Mouse (Mus musculus): ENCODE results near the gene Dnmt3c. TPM values are rescaled to one million over a fixed set of nuclear protein-coding genes. Genes with fewer than 3 reads are reported as not detected.
"Not testable (repeated sequence)": the region's sequence is repeated elsewhere in the genome, so short reads cannot be mapped to it uniquely, and the experiment has no call there.

Dnmt3c gene
- polyA plus RNA-seq, 1 experiment from 2014 or later, result not detected

- 93% methylated on average over 6 of the region's 6 CpGs for WGBS
- H3K27me3 ChIP-seq (replicated peaks; ENCODE audit: low read depth, poor library complexity, severe bottlenecking), result no peaks in the 10 kb centered on the region
- no peak for DNase-seq (ENCODE audit: low spot score)
- H3K4me1 ChIP-seq, result no peaks in the 10 kb centered on the region
- peaks cover 83% of the 10 kb centered on the region for H3K36me3 ChIP-seq (replicated peaks)
- no peaks in the 10 kb centered on the region for H3K9me3 ChIP-seq
- no peak overlapping the region for H3K27ac ChIP-seq (replicated peaks)
- no peak overlapping the region for H3K4me3 ChIP-seq
These were observed 19.5 kb upstream of the Dnmt3c start for GRCm38 (mm10) chr2:153676944-153677343.

GRCm38 (mm10) chr2:153677550-153677949 lies 18.9 kb upstream of the Dnmt3c start:
- H3K4me1 ChIP-seq, result no peaks in the 10 kb centered on the region
- 89% methylated on average over 7 of the region's 7 CpGs for WGBS
- peaks cover 83% of the 10 kb centered on the region for H3K36me3 ChIP-seq (replicated peaks)

GRCm38 (mm10) chr2:153679959-153680358 lies 16.5 kb upstream of the Dnmt3c start:
- no peak overlapping the region for H3K4me3 ChIP-seq
- no peaks in the 10 kb centered on the region for H3K9me3 ChIP-seq
- no peak overlapping the region for H3K27ac ChIP-seq (replicated peaks)
- DNase-seq (ENCODE audit: low spot score), result no peak
- no peaks in the 10 kb centered on the region for H3K4me1 ChIP-seq
- no peaks in the 10 kb centered on the region for H3K27me3 ChIP-seq (replicated peaks; ENCODE audit: low read depth, poor library complexity, severe bottlenecking)
- 93% methylated on average over 1 of the region's 1 CpGs for WGBS
- peaks cover 72% of the 10 kb centered on the region for H3K36me3 ChIP-seq (replicated peaks)

More at GRCm38 (mm10) chr2:153677550-153677949, 18.9 kb upstream of the Dnmt3c start:
- H3K27me3 ChIP-seq (replicated peaks; ENCODE audit: low read depth, poor library complexity, severe bottlenecking), result no peaks in the 10 kb centered on the region
- H3K4me3 ChIP-seq, result no peak overlapping the region
- H3K27ac ChIP-seq (replicated peaks), result no peak overlapping the region
- no peaks in the 10 kb centered on the region for H3K9me3 ChIP-seq
- no peak for DNase-seq (ENCODE audit: low spot score)

GRCm38 (mm10) chr2:153693413-153693812 lies 3.0 kb upstream of the Dnmt3c start:
- not testable (repeated sequence) for H3K36me3 ChIP-seq (replicated peaks); H3K27me3 ChIP-seq (replicated peaks; ENCODE audit: low read depth, poor library complexity, severe bottlenecking); H3K4me3 ChIP-seq; H3K4me1 ChIP-seq; H3K27ac ChIP-seq (replicated peaks); DNase-seq (ENCODE audit: low spot score); H3K9me3 ChIP-seq
- 89% methylated on average over 7 of the region's 7 CpGs for WGBS

GRCm38 (mm10) chr2:153694462-153695085 lies 1.9 kb upstream of the Dnmt3c start:
- 64% methylated on average over 19 of the region's 19 CpGs for WGBS
- H3K4me3 ChIP-seq, result no peak overlapping the region
- H3K36me3 ChIP-seq (replicated peaks), result no peaks in the 10 kb centered on the region
- H3K27me3 ChIP-seq (replicated peaks; ENCODE audit: low read depth, poor library complexity, severe bottlenecking), result no peaks in the 10 kb centered on the region
- DNase-seq (ENCODE audit: low spot score), result peak; percentile 52
- H3K9me3 ChIP-seq, result no peaks in the 10 kb centered on the region
- no peaks in the 10 kb centered on the region for H3K4me1 ChIP-seq
- H3K27ac ChIP-seq (replicated peaks), result no peak overlapping the region

GRCm38 (mm10) chr2:153703389-153703788 lies 6.9 kb downstream of the Dnmt3c start:
- no peaks in the 10 kb centered on the region for H3K9me3 ChIP-seq
- WGBS, result 37% methylated on average over 6 of the region's 6 CpGs
- peak; percentile 11 for DNase-seq (ENCODE audit: low spot score)

GRCm38 (mm10) chr2:153710701-153711330 lies 14.4 kb downstream of the Dnmt3c start:
- Histone ChIP-seq H3K9me3 (no peaks in the 10 kb centered on the region), H3K27me3 (replicated peaks; ENCODE audit: low read depth, poor library complexity, severe bottlenecking) (no peaks in the 10 kb centered on the region), H3K4me1 (peaks cover 10% of the 10 kb centered on the region), H3K4me3 (no peak overlapping the region), H3K36me3 (replicated peaks) (no peaks in the 10 kb centered on the region), H3K27ac (replicated peaks) (no peak overlapping the region)
- peak; percentile 44 for DNase-seq (ENCODE audit: low spot score)
- 50% methylated on average over 8 of the region's 8 CpGs for WGBS

More at GRCm38 (mm10) chr2:153703389-153703788, 6.9 kb downstream of the Dnmt3c start:
- Histone ChIP-seq H3K4me1 (peaks cover 9% of the 10 kb centered on the region), H3K27ac (replicated peaks) (no peak overlapping the region), H3K27me3 (replicated peaks; ENCODE audit: low read depth, poor library complexity, severe bottlenecking) (no peaks in the 10 kb centered on the region), H3K4me3 (no peak overlapping the region), H3K36me3 (replicated peaks) (no peaks in the 10 kb centered on the region)

GRCm38 (mm10) chr2:153712646-153713091 lies 16.2 kb downstream of the Dnmt3c start:
- Histone ChIP-seq H3K36me3 (replicated peaks) (no peaks in the 10 kb centered on the region), H3K4me1 (peaks cover 10% of the 10 kb centered on the region), H3K9me3 (no peaks in the 10 kb centered on the region), H3K4me3 (no peak overlapping the region), H3K27ac (replicated peaks) (peak overlapping the region; percentile 54; the same call in 1 of the 2 replicates), H3K27me3 (replicated peaks; ENCODE audit: low read depth, poor library complexity, severe bottlenecking) (no peaks in the 10 kb centered on the region)
- 22% methylated on average over 3 of the region's 3 CpGs for whole genome bisulfite sequencing
- DNase-seq (ENCODE audit: low spot score), result no peak

GRCm38 (mm10) chr2:153713227-153713626 lies 16.8 kb downstream of the Dnmt3c start:
- Histone ChIP-seq H3K27ac (replicated peaks) (peak overlapping the region; percentile 54; the same call in 1 of the 2 replicates), H3K9me3 (no peaks in the 10 kb centered on the region), H3K27me3 (replicated peaks; ENCODE audit: low read depth, poor library complexity, severe bottlenecking) (no peaks in the 10 kb centered on the region), H3K4me3 (no peak overlapping the region), H3K4me1 (peaks cover 10% of the 10 kb centered on the region), H3K36me3 (replicated peaks) (no peaks in the 10 kb centered on the region)
- 46% methylated on average over 4 of the region's 4 CpGs for whole genome bisulfite sequencing
- DNase-seq (ENCODE audit: low spot score), result peak; percentile 13

- 77% methylated on average over 3 of the region's 3 CpGs for WGBS
These were observed 21.4 kb downstream of the Dnmt3c start for GRCm38 (mm10) chr2:153717861-153718260.

GRCm38 (mm10) chr2:153723098-153723497 lies 26.6 kb downstream of the Dnmt3c start:
- no peaks in the 10 kb centered on the region for H3K27me3 ChIP-seq (replicated peaks; ENCODE audit: low read depth, poor library complexity, severe bottlenecking)
- WGBS, result 72% methylated on average over 1 of the region's 1 CpGs

More at GRCm38 (mm10) chr2:153717861-153718260, 21.4 kb downstream of the Dnmt3c start:
- H3K27ac ChIP-seq (replicated peaks); H3K36me3 ChIP-seq (replicated peaks); H3K9me3 ChIP-seq; H3K27me3 ChIP-seq (replicated peaks; ENCODE audit: low read depth, poor library complexity, severe bottlenecking); H3K4me1 ChIP-seq; H3K4me3 ChIP-seq; DNase-seq (ENCODE audit: low spot score): not testable (repeated sequence)

GRCm38 (mm10) chr2:153724424-153724823 lies 28.0 kb downstream of the Dnmt3c start:
- no peaks in the 10 kb centered on the region for H3K9me3 ChIP-seq
- 87% methylated on average over 2 of the region's 2 CpGs for WGBS
- no peak overlapping the region for H3K27ac ChIP-seq (replicated peaks)
- no peaks in the 10 kb centered on the region for H3K4me1 ChIP-seq
- no peak overlapping the region for H3K4me3 ChIP-seq
- DNase-seq (ENCODE audit: low spot score), result no peak
- H3K27me3 ChIP-seq (replicated peaks; ENCODE audit: low read depth, poor library complexity, severe bottlenecking), result no peaks in the 10 kb centered on the region
- H3K36me3 ChIP-seq (replicated peaks), result no peaks in the 10 kb centered on the region

More at GRCm38 (mm10) chr2:153723098-153723497, 26.6 kb downstream of the Dnmt3c start:
- no peaks in the 10 kb centered on the region for H3K9me3 ChIP-seq
- no peak for DNase-seq (ENCODE audit: low spot score)
- H3K36me3 ChIP-seq (replicated peaks), result no peaks in the 10 kb centered on the region
- H3K27ac ChIP-seq (replicated peaks), result no peak overlapping the region
- no peaks in the 10 kb centered on the region for H3K4me1 ChIP-seq
- H3K4me3 ChIP-seq, result no peak overlapping the region

GRCm38 (mm10) chr2:153724871-153725270 lies 28.4 kb downstream of the Dnmt3c start:
- H3K4me1 ChIP-seq, result no peaks in the 10 kb centered on the region
- no peak overlapping the region for H3K4me3 ChIP-seq
- H3K27ac ChIP-seq (replicated peaks), result no peak overlapping the region
- WGBS, result 74% methylated on average over 2 of the region's 2 CpGs
- H3K36me3 ChIP-seq (replicated peaks), result no peaks in the 10 kb centered on the region
- DNase-seq (ENCODE audit: low spot score), result no peak
- no peaks in the 10 kb centered on the region for H3K27me3 ChIP-seq (replicated peaks; ENCODE audit: low read depth, poor library complexity, severe bottlenecking)
- H3K9me3 ChIP-seq, result no peaks in the 10 kb centered on the region

Measured in embryonic facial prominence, embryonic 10.5 days (tissue).